Mouse (Mus musculus) G1E-ER4 (cell line): ENCODE results near the gene Pdlim4. TPM values are rescaled to one million over a fixed set of nuclear protein-coding genes. Genes with fewer than 3 reads are reported as not detected.

Source experiments
- GATA1 ChIP-seq: IDR thresholded peaks from one replicate; pipeline ENCODE4 v1.8.0; 2012; ENCODE audit warnings: low read length, inconsistent platforms
- polyA plus RNA-seq: library from polyadenylated mRNA; stranded (reverse); fragments of >175 nt; gene quantifications from 2 replicates; pipeline ENCODE4 v1.2.3, GENCODE M21; 2012

Pdlim4 gene
- polyA plus RNA-seq, 1 experiment = not detected

- no peak for TF ChIP-seq GATA1
Observed at GRCm38 (mm10) chr11:54054257-54054656, 14.6 kb downstream of the Pdlim4 start.

- no peak for TF ChIP-seq GATA1
Observed at GRCm38 (mm10) chr11:54053090-54053489, 15.7 kb downstream of the Pdlim4 start.

DNA sequence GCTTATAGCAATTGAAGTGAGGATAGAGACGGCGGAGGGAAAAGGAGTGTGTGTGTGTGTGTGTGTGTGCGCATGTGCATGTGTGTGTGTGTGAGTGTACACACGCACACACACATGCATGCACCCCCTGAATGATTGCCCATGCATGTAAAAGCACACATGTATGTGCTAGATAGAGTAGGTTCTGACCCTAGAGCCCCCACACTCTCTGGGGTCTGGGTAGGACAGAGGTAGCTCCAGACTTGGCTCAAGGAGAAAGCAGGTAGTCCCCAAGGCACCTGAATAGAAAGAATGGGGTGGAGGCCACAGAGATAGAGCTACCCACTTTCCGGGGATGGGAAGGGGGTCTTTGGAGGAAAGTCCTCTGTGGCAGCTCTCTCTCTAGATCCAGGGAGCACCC is 16.7 kb downstream of the Pdlim4 start:
- no peak for TF ChIP-seq GATA1

DNA sequence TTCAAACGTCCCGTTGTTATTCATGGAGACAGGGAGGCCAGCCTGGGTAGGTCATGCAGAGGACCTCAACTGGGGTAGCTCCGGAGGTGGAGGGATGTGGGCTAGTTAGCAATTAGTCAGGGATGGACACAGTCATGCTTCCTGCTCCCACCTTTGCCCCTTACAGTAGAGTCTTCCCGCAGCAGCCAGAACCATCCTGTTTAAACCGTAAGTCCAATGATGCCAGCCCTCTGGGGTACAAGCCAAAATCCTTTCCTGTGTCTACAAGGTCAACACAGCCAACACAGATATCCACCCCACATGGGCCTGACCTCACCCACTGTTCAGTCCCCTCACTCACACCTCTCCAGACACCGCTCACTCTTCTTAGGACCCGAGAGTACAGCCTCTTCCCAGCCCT is 17.7 kb downstream of the Pdlim4 start:
- TF ChIP-seq GATA1 = no peak

GRCm38 (mm10) chr11:54050205-54050604 is 18.6 kb downstream of the Pdlim4 start:
- no peak for TF ChIP-seq GATA1

DNA sequence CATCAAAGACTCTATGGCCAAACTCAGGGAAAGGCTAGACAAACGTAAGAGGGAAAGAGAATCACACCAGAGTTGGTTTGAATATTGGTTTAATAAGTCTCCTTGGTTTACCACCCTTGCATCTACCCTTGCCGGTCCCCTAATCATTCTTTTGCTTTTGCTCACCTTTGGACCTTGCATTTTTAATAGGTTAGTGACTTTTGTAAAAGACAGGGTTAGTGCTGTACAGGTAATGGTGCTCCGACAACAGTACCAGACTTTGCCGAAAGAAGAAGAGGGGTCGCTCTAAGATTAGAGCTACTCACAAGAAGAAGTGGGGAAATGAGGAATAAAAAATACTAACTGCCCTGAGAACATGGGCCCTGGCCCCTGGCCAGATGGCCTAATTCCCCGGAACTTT is 28.1 kb downstream of the Pdlim4 start:
- no peak for TF ChIP-seq GATA1

DNA sequence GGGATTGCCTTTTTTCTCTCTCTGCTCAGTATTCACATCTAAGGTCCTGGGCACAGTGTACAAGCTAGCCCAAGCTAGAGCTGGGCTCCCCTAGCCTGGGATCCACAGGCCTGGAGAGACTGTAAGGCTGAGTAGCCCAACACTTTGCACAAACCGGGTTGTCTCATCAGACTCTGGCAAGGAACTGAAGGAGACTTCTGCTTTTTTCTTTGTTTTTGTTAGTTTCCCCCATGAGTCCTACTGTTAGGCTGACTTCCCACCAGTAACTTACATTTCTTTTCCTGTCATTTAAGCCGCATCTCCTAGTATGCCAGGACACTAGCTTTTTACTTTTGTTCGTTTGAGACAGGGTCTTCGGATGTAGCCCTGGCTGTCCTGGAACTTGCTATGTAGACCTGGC is 39.8 kb downstream of the Pdlim4 start:
- no peak for TF ChIP-seq GATA1

- TF ChIP-seq GATA1 = no peak
Observed at GRCm38 (mm10) chr11:54028044-54028951, 40.5 kb downstream of the Pdlim4 start, which contains the start of gene Slc22a4. Gene Slc22a4, minus strand, starts transcription at chr11:54028090.

GRCm38 (mm10) chr11:54027131-54028043 is 41.4 kb downstream of the Pdlim4 start:
- TF ChIP-seq GATA1 = no peak

DNA sequence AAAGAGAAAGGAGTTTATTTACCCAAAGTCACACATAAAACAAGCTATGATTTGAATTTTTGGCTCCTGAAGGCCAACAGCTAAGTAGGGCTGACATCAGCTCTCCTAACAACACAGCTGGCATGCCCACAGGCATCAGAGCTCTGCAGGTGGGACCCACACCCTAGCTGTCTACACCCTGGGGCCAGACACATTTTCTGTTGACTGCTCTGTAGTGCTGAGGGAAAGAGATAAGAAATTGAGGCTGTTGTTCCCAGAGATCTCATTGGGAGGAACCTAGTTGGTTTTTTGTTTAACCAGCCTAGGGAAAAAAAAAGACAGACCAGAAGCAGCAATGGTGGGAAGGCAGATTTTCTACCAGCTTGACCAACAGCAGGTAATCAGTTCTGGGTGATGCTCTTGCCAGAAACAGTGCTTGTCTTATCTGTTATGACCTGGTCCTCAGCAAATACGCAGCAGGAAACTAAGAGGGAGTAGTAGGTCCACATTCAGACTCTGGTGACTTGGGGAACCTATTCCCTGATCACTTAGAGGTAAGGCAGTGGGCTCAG is 42.2 kb downstream of the Pdlim4 start:
- no peak for TF ChIP-seq GATA1

DNA sequence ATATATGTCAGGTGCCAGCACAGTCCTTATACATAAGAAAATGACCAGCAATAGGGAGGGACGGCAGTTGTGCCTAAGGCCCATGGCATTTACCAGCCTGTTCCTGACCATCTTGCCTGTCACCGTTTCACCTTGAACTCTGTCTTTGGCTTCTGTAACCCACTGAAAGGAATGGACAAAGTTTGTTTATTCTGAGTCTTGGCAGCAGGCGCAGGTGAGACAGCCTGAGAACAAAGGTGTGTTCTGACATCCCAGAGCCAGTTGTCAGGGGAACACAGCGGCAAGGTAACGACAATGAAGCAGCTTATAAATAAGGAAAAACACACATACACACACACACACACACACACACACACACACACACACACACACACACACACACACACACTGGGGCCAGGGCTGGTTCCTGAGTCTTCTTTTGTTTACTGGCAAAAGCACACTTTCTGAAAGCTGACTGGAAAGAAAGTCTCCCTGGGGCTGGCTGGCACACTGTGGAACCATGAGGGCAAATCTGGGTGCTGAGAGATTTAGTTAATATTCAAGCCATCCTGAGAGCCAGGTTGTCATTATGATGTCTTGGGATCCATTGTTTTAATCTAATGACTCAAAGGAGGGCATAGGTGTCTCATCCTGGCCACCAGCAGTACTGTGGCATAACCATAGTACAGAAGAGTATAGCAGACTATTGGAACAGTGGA is 47.3 kb downstream of the Pdlim4 start:
- no peak for TF ChIP-seq GATA1

- TF ChIP-seq GATA1 = no peak
Observed at GRCm38 (mm10) chr11:54018893-54019732, 49.7 kb downstream of the Pdlim4 start.

DNA sequence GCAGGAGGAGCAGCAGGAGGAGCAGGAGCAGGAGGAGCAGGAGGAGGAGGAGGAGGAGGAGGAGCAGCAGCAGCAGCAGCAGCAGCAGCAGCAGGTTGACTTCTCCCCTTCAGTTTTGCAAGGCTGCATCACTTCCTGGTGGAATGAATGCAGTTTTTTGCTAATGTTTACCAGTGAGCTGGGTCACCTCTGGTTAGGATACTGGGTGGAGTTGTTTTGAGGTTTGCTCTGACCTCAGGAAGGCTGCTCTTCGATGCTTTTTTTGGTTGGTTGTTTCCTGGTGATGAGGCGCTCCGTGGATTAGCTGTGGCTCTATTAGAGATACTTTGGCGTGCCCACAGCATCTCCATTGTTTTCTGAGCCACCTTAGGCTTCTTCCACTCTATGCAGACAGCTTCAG is 51.2 kb downstream of the Pdlim4 start:
- TF ChIP-seq GATA1 = no peak

DNA sequence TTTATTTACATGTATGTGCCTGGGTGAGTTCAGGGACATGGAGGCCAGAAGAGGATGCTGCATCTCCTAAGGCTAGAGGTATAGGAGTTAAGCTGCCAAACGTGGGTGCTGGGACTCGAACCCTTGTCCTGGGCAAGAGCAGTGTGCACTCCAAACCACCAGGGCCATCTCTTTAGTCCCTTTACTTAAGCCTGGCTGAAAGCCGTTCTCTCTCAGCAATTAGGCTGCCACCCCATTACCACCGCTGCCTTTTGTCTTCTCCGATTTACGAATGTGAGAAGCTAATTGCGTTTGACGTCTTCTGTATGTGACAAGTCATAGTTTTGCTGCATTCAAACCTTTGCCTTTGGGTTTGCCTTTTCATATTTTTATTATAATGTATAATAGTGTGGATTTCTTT is 52.8 kb downstream of the Pdlim4 start:
- no peak for TF ChIP-seq GATA1
